Mouse (Mus musculus) liver, postnatal 0 days (tissue): ENCODE measurements at regions not wholly inside any gene's neighbourhood (a gene's known extent, or its start where the extent isn't known, plus 50 kb on each side); places are given as distances from the start of the nearest gene placed in this dataset.

Experiments
- ATAC-seq: fragments of 200-750 bp; cut with Nextera tagmentation; 2 replicates; pipeline ENCODE4 v1.8.0; 2017; ENCODE audit warnings: mild to moderate bottlenecking, moderate library complexity
- DNase-seq: peaks from one replicate; pipeline ENCODE4 v3.0.0-alpha.2; 2016
- H3K27ac ChIP-seq: fragments of 300-500 bp; sonication (generic); 2 replicates; pipeline ENCODE4 v1.5.1; 2014; ENCODE audit warnings: antibody characterized with exemption, moderate library complexity, mild to moderate bottlenecking, low read depth
- H3K27me3 ChIP-seq: fragments of 300-500 bp; sonication (generic); 2 replicates; pipeline ENCODE4 v1.6.1; 2014; ENCODE audit warnings: low read length, control low read depth, mixed read lengths; ENCODE audit not compliant: insufficient read depth
- H3K36me3 ChIP-seq: fragments of 300-500 bp; sonication (generic); replicated peaks from 2 replicates; pipeline ENCODE4 v1.6.1; 2014; ENCODE audit warnings: mild to moderate bottlenecking, control low read depth, low read length, moderate library complexity, mixed read lengths; ENCODE audit not compliant: insufficient read depth
- H3K4me1 ChIP-seq: fragments of 300-500 bp; sonication (generic); 2 replicates; pipeline ENCODE4 v1.6.1; 2014; ENCODE audit warnings: antibody characterized with exemption, mild to moderate bottlenecking, control low read depth; ENCODE audit not compliant: insufficient read depth
- H3K4me2 ChIP-seq: fragments of 300-500 bp; sonication (generic); 2 replicates; pipeline ENCODE4 v1.6.1; 2014; ENCODE audit warnings: low read depth, mild to moderate bottlenecking, low read length, moderate library complexity, mixed read lengths
- H3K4me3 ChIP-seq: fragments of 300-500 bp; sonication (generic); 2 replicates; pipeline ENCODE4 v1.5.1; 2014; ENCODE audit warnings: low read depth, low read length
- H3K9ac ChIP-seq: fragments of 300-500 bp; sonication (generic); replicated peaks from 2 replicates; pipeline ENCODE4 v1.6.1; 2014; ENCODE audit warnings: mild to moderate bottlenecking, moderate library complexity
- H3K9me3 ChIP-seq: fragments of 300-500 bp; sonication (generic); 2 replicates; pipeline ENCODE4 v1.6.1; 2016; ENCODE audit warnings: mild to moderate bottlenecking, control low read depth, low read length, mixed read lengths
- CTCF ChIP-seq: sonication (generic); IDR thresholded peaks from 2 replicates; pipeline ENCODE4 v1.5.1; 2016; ENCODE audit warnings: antibody characterized with exemption, low read depth
- EP300 ChIP-seq: IDR thresholded peaks from 2 replicates; pipeline ENCODE4 v1.6.1; 2016; ENCODE audit warnings: antibody characterized with exemption, low read depth, mild to moderate bottlenecking
- WGBS: fragments of 180-500 bp; shearing (Covaris S2); extraction: QIAGEN DNeasy Blood & Tissue Kit; methylation state at CpG from one replicate; pipeline ENCODE4 v1.1.7; 2014; ENCODE audit not compliant: insufficient replicate concordance; 5-methylcytosine and 5-hydroxymethylcytosine counted together

DNA sequence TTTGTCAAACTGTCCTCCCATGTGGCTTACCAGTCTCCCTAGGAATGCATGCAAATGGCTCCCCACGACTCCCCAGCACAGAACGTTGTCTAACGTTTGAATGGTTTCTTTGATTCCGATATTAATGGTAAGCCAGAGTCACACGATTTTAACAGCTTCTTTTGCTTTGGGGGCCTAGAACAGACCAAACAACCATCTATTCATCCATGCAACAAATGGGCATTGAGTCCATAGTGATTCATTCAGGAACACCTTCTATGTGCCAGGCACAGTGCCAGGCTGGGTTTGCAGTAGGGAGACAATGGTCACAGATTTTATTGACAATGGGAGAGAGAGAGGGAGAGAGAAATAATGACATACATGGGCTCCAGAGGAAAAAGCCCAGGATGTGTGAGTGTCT, 118.6 kb upstream of the Ptch1 start:
- WGBS, result 85% methylated on average over 5 of the region's 5 CpGs
- H3K27me3 ChIP-seq, result no peaks in the 10 kb centered on the region
- no peak overlapping the region for H3K27ac ChIP-seq
- H3K4me3 ChIP-seq, result no peak overlapping the region
- ATAC-seq (no peak), DNase-seq (no peak)
- no peaks in the 10 kb centered on the region for H3K9me3 ChIP-seq
- TF ChIP-seq CTCF (no peak), EP300 (no peak)
- H3K4me2 ChIP-seq, result no peak overlapping the region
- no peaks in the 10 kb centered on the region for H3K4me1 ChIP-seq
- no peak overlapping the region for H3K9ac ChIP-seq
- H3K36me3 ChIP-seq, result no peaks in the 10 kb centered on the region

DNA sequence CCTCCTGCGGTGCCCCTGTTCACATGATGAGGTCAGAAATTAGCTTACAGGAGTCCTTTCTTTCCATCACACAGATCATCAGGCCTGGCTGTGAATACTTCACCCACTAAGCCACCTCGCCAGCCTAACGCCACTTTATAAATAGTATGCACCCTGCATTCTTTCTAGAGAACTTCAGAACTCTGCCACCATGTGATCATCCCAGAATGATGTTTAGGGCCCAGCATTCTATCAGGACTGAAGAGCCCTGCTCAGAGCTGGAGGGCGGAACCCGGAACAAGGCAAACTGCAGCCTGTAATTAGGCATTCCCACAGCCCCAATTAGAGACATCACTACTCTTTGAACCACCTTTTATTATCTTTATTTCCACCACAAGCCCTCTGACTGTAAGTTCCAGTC, 120.2 kb upstream of the Ptch1 start:
- DNase-seq (no peak), ATAC-seq (no peak)
- Histone ChIP-seq H3K9ac (no peak overlapping the region), H3K27ac (no peak overlapping the region), H3K4me2 (no peak overlapping the region), H3K36me3 (no peaks in the 10 kb centered on the region), H3K9me3 (no peaks in the 10 kb centered on the region), H3K4me1 (no peaks in the 10 kb centered on the region), H3K4me3 (no peak overlapping the region), H3K27me3 (no peaks in the 10 kb centered on the region)
- TF ChIP-seq EP300 (no peak), CTCF (no peak)
- 84% methylated on average over 5 of the region's 5 CpGs for WGBS

DNA sequence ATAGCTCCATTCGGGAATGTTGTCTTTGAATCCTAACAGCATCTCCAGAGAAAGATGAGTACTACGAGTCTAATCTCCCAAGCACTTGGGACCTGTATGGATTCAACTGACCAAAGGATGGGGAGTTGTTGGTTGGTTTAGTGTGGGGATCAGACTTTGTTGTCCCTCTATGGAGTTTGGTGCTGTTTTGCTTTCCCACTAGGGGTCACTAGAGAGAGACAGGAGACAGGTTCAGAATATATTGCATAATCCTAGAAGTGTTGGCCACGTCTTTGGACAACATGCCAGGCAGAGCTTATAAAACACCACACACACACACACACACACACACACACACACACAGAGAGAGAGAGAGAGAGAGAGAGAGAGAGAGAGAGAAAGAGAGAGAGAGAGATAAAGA, 118.6 kb upstream of the Ercc6l2 start:
- Histone ChIP-seq H3K36me3 (no peaks in the 10 kb centered on the region), H3K4me2 (no peak overlapping the region), H3K9ac (no peak overlapping the region), H3K27ac (no peak overlapping the region), H3K4me3 (no peak overlapping the region), H3K9me3 (no peaks in the 10 kb centered on the region), H3K4me1 (no peaks in the 10 kb centered on the region), H3K27me3 (no peaks in the 10 kb centered on the region)
- DNase-seq (peak; percentile 18), ATAC-seq (peak; percentile 66)
- WGBS, result 37% methylated on average over 3 of the region's 3 CpGs
- no peak for TF ChIP-seq EP300
- TF ChIP-seq CTCF, result peak; percentile 76

DNA sequence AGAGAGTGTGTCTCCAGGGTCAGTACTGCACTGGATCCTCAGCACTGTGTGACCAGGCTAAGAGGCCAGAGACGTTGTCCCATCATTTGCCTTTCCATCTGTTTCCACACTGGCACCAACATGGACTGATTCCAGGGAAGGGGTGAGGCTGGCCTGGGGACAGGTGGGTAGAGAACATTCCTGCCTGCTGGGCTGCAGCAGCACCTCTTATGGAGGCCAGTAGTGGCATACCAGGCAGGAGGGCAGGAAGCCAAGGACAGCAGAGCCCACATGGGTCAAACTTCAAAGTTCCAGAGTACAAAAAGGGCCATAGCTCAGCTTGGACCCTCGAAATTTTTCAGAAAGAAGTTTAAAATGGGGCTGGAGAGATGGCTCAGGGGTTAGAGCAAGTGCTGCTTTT, 115.4 kb upstream of the Ercc6l2 start:
- H3K36me3 ChIP-seq, result no peaks in the 10 kb centered on the region
- 69% methylated on average over 2 of the region's 2 CpGs for WGBS

DNA sequence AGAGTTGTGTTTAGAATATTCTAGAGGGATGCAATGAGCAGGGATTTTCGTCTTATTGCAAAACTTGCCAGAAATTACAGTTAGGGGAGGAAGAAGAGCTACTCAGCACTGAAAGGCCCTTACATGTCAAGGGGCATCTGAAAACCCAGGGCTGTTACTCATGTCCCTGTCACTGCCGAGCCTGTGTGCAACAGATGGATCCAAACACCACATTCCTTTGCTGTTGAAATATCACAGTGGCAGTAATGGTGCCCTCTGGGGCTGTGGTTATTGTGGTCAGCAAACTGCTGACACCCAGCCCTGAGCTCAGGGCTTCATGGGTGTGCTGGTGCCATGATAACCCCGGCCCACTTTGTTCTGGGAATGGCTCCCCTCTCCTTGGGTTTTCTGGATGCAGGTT, 114.3 kb upstream of the Ercc6l2 start:
- no peak for TF ChIP-seq CTCF
- TF ChIP-seq EP300, result no peak
- no peaks in the 10 kb centered on the region for H3K9me3 ChIP-seq
- no peaks in the 10 kb centered on the region for H3K36me3 ChIP-seq
- H3K27me3 ChIP-seq, result no peaks in the 10 kb centered on the region
- DNase-seq (no peak), ATAC-seq (no peak)
- peaks cover 3% of the 10 kb centered on the region; the same call in 1 of the 2 replicates for H3K4me1 ChIP-seq
- H3K9ac ChIP-seq, result no peak overlapping the region
- H3K27ac ChIP-seq, result no peak overlapping the region
- H3K4me2 ChIP-seq, result no peak overlapping the region
- 31% methylated on average over 3 of the region's 3 CpGs for WGBS
- no peak overlapping the region for H3K4me3 ChIP-seq

More for the DNA sequence above, 115.4 kb upstream of the Ercc6l2 start:
- Histone ChIP-seq H3K4me2 (no peak overlapping the region), H3K4me1 (peaks cover 3% of the 10 kb centered on the region; the same call in 1 of the 2 replicates), H3K27ac (no peak overlapping the region), H3K9me3 (no peaks in the 10 kb centered on the region), H3K4me3 (no peak overlapping the region), H3K27me3 (no peaks in the 10 kb centered on the region), H3K9ac (no peak overlapping the region)
- TF ChIP-seq EP300, result no peak
- TF ChIP-seq CTCF, result no peak
- DNase-seq (no peak), ATAC-seq (no peak)

DNA sequence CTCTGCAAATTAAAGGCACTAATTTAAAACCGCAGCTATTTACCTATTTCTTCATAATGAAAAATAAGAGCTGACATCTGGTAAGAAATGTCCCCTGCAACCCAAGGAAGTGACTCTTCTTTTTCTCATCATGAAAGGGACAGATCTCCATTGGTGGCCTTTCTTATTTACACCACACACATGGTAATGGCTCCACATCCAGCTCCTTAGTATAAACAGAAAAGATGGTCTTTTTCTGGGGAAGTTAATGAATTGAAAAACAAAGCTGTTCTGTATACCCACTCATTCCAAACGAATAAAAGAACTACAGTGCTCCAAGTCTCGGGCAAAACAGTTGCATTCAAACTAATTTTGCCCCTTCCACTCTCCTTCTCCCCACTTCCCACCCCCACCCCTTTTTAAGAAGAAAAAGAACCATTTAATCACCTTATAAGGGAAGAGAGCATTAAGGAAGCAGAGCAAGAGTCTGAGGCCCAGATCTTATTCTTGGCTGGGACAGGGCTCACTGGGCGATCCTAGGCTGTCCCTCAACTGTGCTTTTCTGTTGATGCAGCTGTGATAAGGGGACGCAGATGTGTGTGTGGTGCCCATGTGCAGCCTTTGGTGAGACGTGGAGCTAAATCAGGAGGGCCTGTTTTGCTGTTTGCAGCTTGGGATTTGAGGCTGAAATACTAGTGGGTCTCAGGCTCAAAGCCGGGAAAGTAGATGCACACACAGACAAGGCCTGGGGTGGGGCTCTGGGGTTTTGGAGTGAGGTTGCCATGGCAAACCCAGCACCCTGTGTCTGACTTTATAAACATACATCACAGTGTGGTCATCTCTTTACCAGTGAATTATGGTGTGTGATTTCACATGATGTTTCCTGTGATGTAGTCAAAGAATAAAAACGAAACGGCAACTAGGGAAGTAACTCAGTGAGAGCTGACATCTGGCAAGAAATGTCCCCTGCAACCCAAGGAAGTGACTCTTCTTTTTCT, 113.6 kb upstream of the Ercc6l2 start:
- Histone ChIP-seq H3K9ac (no peak overlapping the region), H3K4me1 (peaks cover 3% of the 10 kb centered on the region; the same call in 1 of the 2 replicates), H3K27me3 (no peaks in the 10 kb centered on the region), H3K36me3 (no peaks in the 10 kb centered on the region), H3K9me3 (no peaks in the 10 kb centered on the region), H3K4me3 (no peak overlapping the region), H3K4me2 (no peak overlapping the region), H3K27ac (no peak overlapping the region)
- ATAC-seq (no peak), DNase-seq (no peak)
- WGBS, result 33% methylated on average over 9 of the region's 9 CpGs
- TF ChIP-seq EP300 (no peak), CTCF (no peak)
